Mouse (Mus musculus) cerebellum, adult 2 months (tissue): ENCODE data around the gene Avpr1b.

Source experiments
- CTCF ChIP-seq: fragments of 200-500 bp; IDR thresholded peaks from 2 replicates; pipeline ENCODE4 v1.5.1; 2011; ENCODE audit warnings: low read depth, mild to moderate bottlenecking, control low read depth, low read length, moderate library complexity, borderline replicate concordance; ENCODE audit not compliant: insufficient read depth
- POLR2A ChIP-seq: fragments of 200-500 bp; IDR thresholded peaks from 2 replicates; pipeline ENCODE4 v1.6.1; 2011; ENCODE audit warnings: low read length, control low read depth, borderline replicate concordance; ENCODE audit not compliant: insufficient read depth

- TF ChIP-seq CTCF: no peak
- no peak for TF ChIP-seq POLR2A
Measured at GRCm38 (mm10) chr1:131660266-131660665, 61.2 kb downstream of the Avpr1b start.
